Comparison of ENCODE assay signal across 15 mouse cellular contexts in genomic region chrX:60344991-60345390, GRCm38 (mm10).
A peak's percentile ranks its signal among the peaks of the same experiment; 100 is the strongest.
DNase-seq lines count a peak whose midpoint lies in the region; ATAC-seq and TF ChIP-seq lines count a peak whose summit lies in the region.
"Had no signal": no experiment of that assay in that cellular context is flagged by ENCODE, and none has a peak within 500 bp of the region (broad histone marks: within the 10 kb centered on the region; RNA-seq: fewer than 3 reads in every experiment).

No protein-coding gene starts in this region.

- H3K9me3 ChIP-seq in limb, embryonic 14.5 days (ENCODE audit: control insufficient read depth, low read length), result no peaks in the 10 kb centered on the region
- H3K9me3 ChIP-seq in limb, embryonic 10.5 days (replicated peaks), result no peaks in the 10 kb centered on the region
- H3K9me3 ChIP-seq: heart, embryonic 13.5 days; liver, embryonic 12.5 days had no signal

- intact Hi-C loops in heart, postnatal 36 days (cut with DNase I), result no loop called here

- no peak for ATAC-seq in limb, embryonic 14.5 days (ENCODE audit: low FRiP score, low read depth)
- ATAC-seq: forebrain, embryonic 16.5 days; hindbrain, postnatal 0 days; liver, embryonic 12.5 days had no signal

- no peaks in the 10 kb centered on the region for H3K36me3 ChIP-seq in limb, embryonic 14.5 days (ENCODE audit: control insufficient read depth, insufficient read depth, low read length)
- no peaks in the 10 kb centered on the region for H3K36me3 ChIP-seq in limb, embryonic 10.5 days
- H3K36me3 ChIP-seq: heart, embryonic 13.5 days; liver, embryonic 12.5 days had no signal

- no peak overlapping the region for H3K27ac ChIP-seq in limb, embryonic 14.5 days (replicated peaks; ENCODE audit: low read depth, low read length)
- H3K27ac ChIP-seq in limb, embryonic 10.5 days, result no peak overlapping the region
- H3K27ac ChIP-seq: heart, embryonic 13.5 days; hindbrain, postnatal 0 days; layer of hippocampus, adult 2 months; liver, embryonic 12.5 days; macrophage had no signal

- 58% methylated on average over 4 of the region's 4 CpGs for WGBS in limb, embryonic 14.5 days
- WGBS in limb, embryonic 10.5 days, result 94% methylated on average over 4 of the region's 4 CpGs

- no peak overlapping the region for H3K4me3 ChIP-seq in limb, embryonic 14.5 days (replicated peaks; ENCODE audit: low read length)
- H3K4me3 ChIP-seq in limb, embryonic 10.5 days, result no peak overlapping the region
- H3K4me3 ChIP-seq: heart, embryonic 13.5 days; layer of hippocampus, adult 2 months; liver, embryonic 12.5 days had no signal

- no peak overlapping the region for H3K4me2 ChIP-seq in limb, embryonic 14.5 days (replicated peaks; ENCODE audit: low read depth, low read length, severe bottlenecking)
- H3K4me2 ChIP-seq: heart, embryonic 13.5 days; liver, embryonic 12.5 days had no signal

- peak; percentile 33 to 44 for DNase-seq in heart, adult 18-20 months
- no peak for DNase-seq in heart, postnatal 4 days
- DNase-seq in limb, embryonic 14.5 days (ENCODE audit: low spot score), result peak; percentile 4
- DNase-seq in limb, embryonic 10.5 days (ENCODE audit: low spot score), result no peak
- peak; percentile 10 for DNase-seq in fibroblast of lung, adult 2 months (ENCODE audit: low read depth)
- DNase-seq in heart, postnatal 36 days, result peak; percentile 4 to 7
- no peak for DNase-seq in embryo, embryonic 9.5 days (ENCODE audit: extremely low spot score)
- DNase-seq: midbrain, embryonic 14.5 days; right cerebral cortex, postnatal 14 days had no signal

- no peaks in the 10 kb centered on the region for H3K27me3 ChIP-seq in limb, embryonic 14.5 days (ENCODE audit: control insufficient read depth, insufficient read depth, low read length)
- no peaks in the 10 kb centered on the region for H3K27me3 ChIP-seq in limb, embryonic 10.5 days (ENCODE audit: low read depth, poor library complexity, severe bottlenecking)
- H3K27me3 ChIP-seq: heart, embryonic 13.5 days; liver, embryonic 12.5 days had no signal

- no peak overlapping the region for H3K9ac ChIP-seq in limb, embryonic 14.5 days (ENCODE audit: low read depth, low read length, severe bottlenecking)
- H3K9ac ChIP-seq: heart, embryonic 13.5 days; liver, embryonic 12.5 days had no signal

- no peak for TF ChIP-seq POLR2A in limb, embryonic 14.5 days (IDR thresholded peaks at IDR 0.05; ENCODE audit: borderline replicate concordance, extremely low read depth, insufficient read depth, insufficient read length)

- H3K4me1 ChIP-seq in limb, embryonic 14.5 days (ENCODE audit: control insufficient read depth, insufficient read depth, low read length), result no peaks in the 10 kb centered on the region
- H3K4me1 ChIP-seq in limb, embryonic 10.5 days, result no peaks in the 10 kb centered on the region
- H3K4me1 ChIP-seq: heart, embryonic 13.5 days; liver, embryonic 12.5 days had no signal

Comparison
In these comparisons a context has a peak if more than half of its experiments do, and no peak if none do; other contexts are left out.
1. DNase-seq: peak in heart, adult 18-20 months (2 of 2), limb, embryonic 14.5 days (single experiment), fibroblast of lung, adult 2 months (single experiment) and heart, postnatal 36 days (2 of 2); none in heart, postnatal 4 days (single experiment), limb, embryonic 10.5 days (single experiment) and embryo, embryonic 9.5 days (single experiment).